Mouse (Mus musculus) C2C12 (cell line): ENCODE results near the gene Ppm1h.

Experiments used
- CEBPB ChIP-seq: IDR thresholded peaks from one replicate; pipeline ENCODE4 v1.6.1; 2011; ENCODE audit warnings: low read depth, mild to moderate bottlenecking, control low read depth, moderate library complexity
- CTCF ChIP-seq: IDR thresholded peaks from one replicate; pipeline ENCODE4 v1.5.1; 2011; ENCODE audit not compliant: control insufficient read depth, insufficient read depth, insufficient read length
- MAX ChIP-seq: IDR thresholded peaks from one replicate; pipeline ENCODE4 v1.6.1; 2011; ENCODE audit warnings: mild to moderate bottlenecking, control low read depth
- MYOD1 ChIP-seq: IDR thresholded peaks from one replicate; pipeline ENCODE4 v1.6.1; 2011; ENCODE audit warnings: low read depth; ENCODE audit not compliant: control insufficient read depth, insufficient read length
- MYOG ChIP-seq: IDR thresholded peaks from one replicate; pipeline ENCODE4 v1.6.1; 2011; ENCODE audit not compliant: control insufficient read depth, insufficient read length; ENCODE audit errors: extremely low read depth
- USF1 ChIP-seq: IDR thresholded peaks from one replicate; pipeline ENCODE4 v1.6.1; 2011; ENCODE audit warnings: low read depth, mild to moderate bottlenecking, control low read depth, moderate library complexity

GRCm38 (mm10) chr10:122735284-122735784 lies 56.8 kb downstream of the Ppm1h start:
- no peak for TF ChIP-seq MYOD1
- TF ChIP-seq MAX = no peak
- no peak for TF ChIP-seq CTCF
- no peak for TF ChIP-seq USF1
- no peak for TF ChIP-seq MYOG
- TF ChIP-seq CEBPB = no peak
